Mouse (Mus musculus) spleen, postnatal 10 days (tissue): Measurements from ENCODE around the gene Chchd1.

Experiments used
- DNase-seq, 2 experiments: peaks; one replicate each; pipeline ENCODE4 v3.0.0; 2021 to 2022; ENCODE audit warnings: low spot score in 2 of 2

Chchd1 gene

GRCm38 (mm10) chr14:20702741-20703381, at the start of gene Chchd1:
TSS of gene Chchd1 (plus strand) at chr14:20703006.
- DNase-seq: peak; percentile 86 to 92

DNA sequence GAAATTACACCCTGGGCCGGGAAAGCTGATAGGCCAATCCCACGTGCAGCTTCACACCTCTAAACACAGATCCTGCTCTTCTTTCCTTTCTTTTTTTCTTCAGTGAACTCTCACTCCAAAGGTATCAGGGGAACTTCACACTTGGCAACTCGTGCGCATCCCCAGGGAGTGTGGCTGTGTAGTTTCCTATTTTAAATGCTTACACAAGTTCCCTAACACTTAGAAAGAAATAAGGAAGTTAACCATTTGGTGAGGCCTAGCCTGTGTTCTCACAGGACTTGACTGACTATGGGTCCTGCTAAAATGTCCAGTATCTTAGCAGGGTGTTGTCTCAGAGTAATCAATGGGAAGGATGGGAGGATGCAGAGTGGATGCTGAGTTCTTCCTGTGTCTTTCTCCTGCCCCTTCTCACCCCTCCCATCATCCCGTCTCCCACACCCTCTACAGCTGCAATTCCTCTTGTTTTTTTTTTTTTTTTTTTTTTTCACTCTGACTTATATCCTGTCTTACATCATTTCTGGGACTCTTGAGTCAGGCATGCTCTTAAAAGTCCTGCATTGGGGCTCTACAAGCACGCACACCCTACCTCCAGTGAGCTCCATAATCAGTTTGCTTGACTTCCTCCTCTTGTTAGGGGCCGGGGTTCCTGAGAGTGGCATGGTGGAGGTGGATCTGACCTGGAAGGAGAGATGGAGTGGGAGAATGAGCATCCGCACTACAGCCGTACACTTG, 48.0 kb upstream of the Chchd1 start:
- DNase-seq: no peak

DNA sequence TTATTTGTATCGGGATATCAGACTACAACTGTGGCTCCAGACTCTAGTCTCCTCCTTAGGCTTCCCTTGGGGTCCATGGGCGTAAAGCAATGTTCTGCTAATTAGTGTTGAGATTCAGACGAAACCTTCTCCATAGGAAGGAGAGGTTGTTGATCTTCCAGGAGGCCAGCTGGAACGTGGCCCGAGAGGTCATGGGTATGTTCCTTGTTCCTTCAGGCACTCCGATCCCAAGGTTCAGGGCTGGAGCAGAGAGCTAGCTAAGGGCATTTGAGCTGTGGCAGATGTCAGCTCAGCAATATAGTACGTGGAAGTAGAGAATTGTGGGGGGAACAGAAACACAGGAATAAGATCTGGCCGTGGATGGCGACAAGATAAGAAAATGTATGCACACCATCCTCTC, 47.1 kb upstream of the Chchd1 start:
- DNase-seq: no peak

DNA sequence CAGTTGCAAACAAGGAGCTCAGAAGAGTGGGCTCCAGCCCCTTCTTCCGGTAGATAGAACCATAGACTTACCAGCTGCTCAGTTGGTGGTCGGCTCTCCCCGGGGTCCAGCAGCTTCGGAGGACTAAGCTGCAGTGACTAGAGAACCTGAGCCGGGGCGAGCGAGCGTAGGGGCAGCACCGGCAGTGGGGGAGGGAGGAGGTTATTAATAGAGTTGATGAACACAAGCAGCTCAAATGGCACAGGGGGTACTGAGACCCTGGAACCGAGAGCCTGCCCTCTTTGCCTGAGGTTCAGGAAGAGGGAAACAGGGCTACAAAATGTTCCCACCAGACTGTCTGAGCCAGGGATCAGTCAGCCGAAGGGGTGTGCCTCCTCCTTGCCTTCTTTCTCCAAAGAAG, 46.4 kb upstream of the Chchd1 start, which contains the start of gene Myoz1:
TSS of gene Myoz1 (minus strand) at position 180 of the 400 bp plus-strand sequence.
- DNase-seq: no peak

DNA sequence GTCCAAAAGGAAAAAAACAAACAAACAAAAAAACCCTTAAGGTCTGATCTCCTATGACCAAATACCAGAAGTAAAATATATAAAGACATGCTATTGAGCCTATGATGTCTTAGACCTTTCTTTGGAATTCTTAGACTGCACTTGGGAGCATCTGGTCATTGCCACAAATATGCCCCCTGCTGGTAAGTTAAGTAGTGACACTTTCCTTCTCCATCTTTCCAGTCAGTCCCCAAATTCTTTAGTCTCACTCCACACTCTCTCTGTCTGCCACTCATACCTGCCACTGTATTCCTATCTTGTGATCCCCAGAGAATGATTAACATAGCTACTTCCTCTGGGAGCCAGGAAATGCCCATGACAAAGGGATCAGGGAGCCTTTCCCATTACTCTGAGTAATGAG, 44.5 kb upstream of the Chchd1 start:
- no peak for DNase-seq

GRCm38 (mm10) chr14:20658902-20659301, 43.9 kb upstream of the Chchd1 start:
- DNase-seq: no peak

GRCm38 (mm10) chr14:20659687-20660086, 43.1 kb upstream of the Chchd1 start:
- no peak for DNase-seq

- peak; percentile 87 to 93 for DNase-seq
Measured at GRCm38 (mm10) chr14:20660827-20661660, 41.8 kb upstream of the Chchd1 start.

GRCm38 (mm10) chr14:20661661-20662331, 41.0 kb upstream of the Chchd1 start:
- DNase-seq: no peak

- DNase-seq: no peak
Measured at GRCm38 (mm10) chr14:20662740-20663139, 40.1 kb upstream of the Chchd1 start.

DNA sequence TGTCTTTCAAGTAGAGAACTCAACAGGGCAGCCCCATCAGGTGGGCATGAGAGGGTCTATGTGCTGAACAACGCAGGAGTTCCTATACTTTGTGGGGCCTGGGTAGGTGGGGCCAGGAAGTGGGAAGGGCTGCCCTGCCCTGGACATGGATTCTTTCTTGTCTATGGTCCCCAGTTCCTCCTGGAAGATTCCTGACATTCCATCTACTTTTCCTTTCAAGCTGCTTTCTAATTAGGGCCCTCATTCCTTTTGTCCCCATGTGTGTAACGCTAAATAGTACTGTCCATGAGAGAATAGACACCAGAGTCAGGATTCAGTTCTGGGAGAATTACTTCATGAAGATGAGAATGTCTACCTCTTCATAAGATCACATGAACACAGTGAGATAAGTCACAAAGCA, 39.2 kb upstream of the Chchd1 start:
- DNase-seq: no peak

DNA sequence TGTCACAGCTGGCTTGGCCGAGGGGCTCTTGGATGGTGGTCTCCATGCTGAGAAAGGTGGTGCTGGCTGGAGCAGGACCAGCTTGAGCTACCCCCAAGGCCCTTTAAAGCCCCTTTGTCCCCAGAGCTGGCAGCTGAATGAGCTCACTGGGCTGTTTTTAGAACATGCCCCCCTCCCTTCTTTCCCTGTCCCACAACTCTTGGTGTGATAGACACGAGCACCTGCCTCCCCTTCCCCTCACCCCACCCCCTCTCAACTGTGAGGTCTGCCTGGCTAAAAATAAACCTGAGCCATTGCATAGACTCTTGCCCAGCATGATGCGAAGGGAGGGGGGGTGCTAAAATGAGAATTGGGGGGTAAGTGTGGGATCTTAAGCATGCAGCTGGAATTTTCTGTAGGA, 38.4 kb upstream of the Chchd1 start:
- no peak for DNase-seq

DNA sequence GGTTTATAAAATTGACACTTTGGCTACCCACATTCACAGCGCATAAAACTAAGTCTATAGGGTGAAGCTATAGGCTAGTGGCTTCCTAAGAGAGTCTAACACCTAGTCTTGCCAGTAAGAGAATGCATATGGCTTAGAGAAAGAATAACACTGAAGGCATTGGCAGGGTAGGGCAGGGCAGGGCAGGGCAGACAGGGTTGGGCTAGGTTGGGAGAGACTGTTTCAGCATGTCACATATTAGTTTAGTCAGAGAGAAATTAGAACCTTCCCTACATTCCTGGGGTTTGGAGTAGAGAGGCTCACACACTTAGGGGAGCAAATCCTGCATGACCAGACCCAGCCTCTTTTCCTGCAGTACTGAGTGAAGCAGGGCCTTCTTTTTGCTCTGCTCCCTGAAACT, 35.3 kb upstream of the Chchd1 start:
- no peak for DNase-seq

GRCm38 (mm10) chr14:20668154-20668810, 34.5 kb upstream of the Chchd1 start, which contains the start of gene Synpo2l:
TSS of gene Synpo2l (minus strand) at chr14:20668354.
- no peak for DNase-seq

DNA sequence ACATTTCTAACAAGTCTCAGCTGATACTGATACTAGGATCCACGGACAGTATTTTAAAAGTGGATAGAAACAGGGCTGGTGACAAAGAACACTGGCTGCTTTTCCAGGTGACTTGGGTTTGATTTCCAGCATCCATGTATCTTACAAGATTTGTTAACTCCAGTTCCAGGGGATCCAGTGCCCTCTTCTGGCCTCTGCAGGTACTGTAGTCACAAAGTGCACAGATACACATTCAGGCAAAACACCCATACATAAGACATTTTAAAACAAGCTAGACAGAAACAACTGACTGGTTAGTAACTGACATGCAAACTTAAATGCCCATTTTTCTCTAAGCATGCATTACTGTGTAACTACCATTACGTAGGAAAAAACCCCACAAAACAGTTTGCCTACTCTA, 29.8 kb upstream of the Chchd1 start:
- DNase-seq: peak in 1 of 2 experiments; percentile 71

DNA sequence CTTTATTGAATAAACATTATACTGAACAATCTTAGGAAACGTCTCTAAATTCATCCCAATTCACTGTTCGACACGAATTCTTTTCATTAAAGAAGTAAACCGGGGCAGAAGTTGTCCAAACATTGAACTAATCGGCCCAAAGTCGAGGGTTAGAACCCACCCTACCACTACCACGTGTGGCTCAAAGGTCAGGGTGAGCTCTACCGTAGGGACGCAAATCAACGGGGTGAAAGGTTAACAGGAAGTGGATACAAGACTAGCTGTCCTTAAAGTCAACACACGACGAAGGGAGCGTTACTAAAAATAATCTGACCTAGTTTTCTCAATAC, 29.1 kb upstream of the Chchd1 start:
- DNase-seq: peak; percentile 27 to 43

DNA sequence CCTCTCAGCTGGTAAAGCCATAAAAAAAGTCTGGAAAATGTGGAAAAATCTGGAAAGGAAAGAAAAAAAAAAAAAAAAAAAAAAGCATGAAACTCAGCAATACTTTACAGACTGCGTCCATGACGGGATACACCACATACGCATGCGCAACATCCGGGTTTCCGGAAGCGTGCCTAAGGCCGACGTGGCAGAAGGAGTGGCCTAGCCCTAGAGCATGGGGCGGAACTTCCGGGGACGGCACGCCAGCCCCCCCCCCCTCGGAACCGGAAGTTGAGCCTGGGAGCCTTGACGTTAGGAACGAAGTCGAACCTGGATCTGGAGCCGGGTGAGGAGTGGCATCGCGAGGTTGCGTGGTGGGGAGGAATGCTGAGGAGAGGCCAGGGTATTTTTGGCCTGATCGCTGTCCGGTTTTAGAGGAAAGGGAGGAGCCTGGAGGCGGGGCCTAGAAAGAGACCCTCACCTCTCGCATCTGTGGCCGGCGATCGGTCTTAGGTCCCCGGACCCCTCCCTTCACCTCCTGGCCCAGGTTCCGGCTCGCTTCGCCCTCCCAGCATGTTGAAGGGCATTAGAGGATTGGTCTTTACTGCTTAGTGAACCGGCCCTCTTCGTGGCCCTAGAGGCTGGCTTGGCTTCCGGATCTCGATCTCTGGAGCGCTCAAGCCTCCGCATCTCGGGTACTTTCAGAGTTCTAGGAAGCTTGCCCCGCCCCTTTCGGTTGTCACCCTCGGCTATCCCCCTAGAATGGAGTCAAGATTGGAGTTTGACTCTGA, 28.6 kb upstream of the Chchd1 start, which contains the start of gene Sec24c:
TSS of gene Sec24c (plus strand) at position 245 of the 770 bp plus-strand sequence.
- peak; percentile 93 to 99 for DNase-seq

DNA sequence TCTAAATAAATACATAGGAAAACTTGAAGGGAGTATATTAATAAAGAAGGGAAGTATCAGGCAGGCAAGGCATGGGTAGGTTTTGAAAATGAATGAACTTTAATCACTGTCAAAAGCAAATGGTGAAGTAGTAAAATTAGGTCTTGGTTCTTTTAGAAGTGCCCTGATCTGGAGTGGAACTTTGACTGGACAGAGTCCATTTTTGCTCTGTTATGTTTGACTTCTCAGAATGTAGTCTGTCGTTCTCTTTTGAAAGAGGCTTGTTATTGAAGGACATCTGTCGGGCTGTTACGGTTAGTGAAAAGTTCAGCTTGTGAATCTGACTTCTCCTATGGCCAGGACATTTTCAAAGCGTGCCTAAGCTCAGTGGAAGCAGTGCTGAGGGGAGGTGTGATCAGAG, 24.9 kb upstream of the Chchd1 start:
- no peak for DNase-seq

- DNase-seq: no peak
Measured at GRCm38 (mm10) chr14:20681742-20682141, 21.1 kb upstream of the Chchd1 start.

GRCm38 (mm10) chr14:20682498-20682897, 20.3 kb upstream of the Chchd1 start:
- DNase-seq: peak in 1 of 2 experiments; percentile 60

- no peak for DNase-seq
Measured at GRCm38 (mm10) chr14:20686576-20686975, 16.2 kb upstream of the Chchd1 start.
